Mouse (Mus musculus): ENCODE results near the gene Cenpb.
A peak's percentile ranks its signal among the peaks of the same experiment; 100 is the strongest.
"Not testable (repeated sequence)": the region's sequence is repeated elsewhere in the genome, so short reads cannot be mapped to it uniquely, and the experiment has no call there.

The Cenpb gene

DNA sequence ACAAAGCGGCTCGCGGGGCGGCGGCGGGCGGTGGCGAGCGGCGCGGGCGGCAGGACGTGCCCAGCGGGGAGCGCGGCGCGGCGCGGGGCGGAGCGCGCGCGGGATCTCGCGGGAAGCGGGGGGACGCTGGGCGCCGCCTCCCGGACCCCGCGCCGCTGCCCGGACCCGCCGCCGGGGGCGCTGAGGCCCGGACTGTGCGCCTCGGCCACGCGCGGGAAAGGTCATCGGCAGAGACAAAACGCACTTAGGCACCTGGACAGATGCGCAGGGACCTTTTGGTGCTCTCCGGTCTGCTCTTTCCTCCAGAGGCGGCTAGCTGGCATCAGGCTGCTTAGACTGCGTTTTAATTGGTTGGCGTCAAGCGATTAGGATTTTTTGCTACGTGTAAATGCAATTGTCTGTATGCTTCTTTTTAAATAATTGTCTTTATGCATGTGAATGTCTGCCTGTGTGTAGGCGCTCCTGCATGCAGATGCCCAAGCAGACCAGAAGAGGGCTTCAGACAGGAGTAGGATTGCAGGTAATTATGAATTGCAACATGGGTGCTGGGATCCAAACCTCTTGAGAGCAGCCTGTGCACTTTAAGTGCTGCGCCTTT lies at the start of gene Cenpb:
Gene Cenpb, minus strand, starts transcription at position 78 of the 598 bp plus-strand sequence.
- DNase-seq = peak; percentile 81

DNA sequence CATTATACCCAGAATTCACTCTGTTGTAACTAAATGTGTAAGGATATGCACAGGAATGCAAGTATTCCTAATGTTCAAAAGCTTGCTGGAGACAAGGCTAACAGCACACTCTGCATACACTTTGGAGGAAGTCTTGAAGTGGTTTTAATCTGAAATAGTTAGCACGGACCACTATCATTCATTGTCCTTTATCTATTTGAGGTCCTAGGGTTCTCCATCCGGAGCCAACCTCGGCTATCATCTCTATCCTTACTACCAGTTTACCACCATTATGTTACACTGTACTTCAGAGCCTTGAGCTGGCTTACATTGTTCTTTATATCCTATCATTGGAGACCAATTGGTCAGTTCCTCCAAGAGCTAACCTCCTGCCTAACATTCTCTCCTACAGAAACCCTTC lies 47.4 kb upstream of the Cenpb start:
- DNase-seq = no peak

DNA sequence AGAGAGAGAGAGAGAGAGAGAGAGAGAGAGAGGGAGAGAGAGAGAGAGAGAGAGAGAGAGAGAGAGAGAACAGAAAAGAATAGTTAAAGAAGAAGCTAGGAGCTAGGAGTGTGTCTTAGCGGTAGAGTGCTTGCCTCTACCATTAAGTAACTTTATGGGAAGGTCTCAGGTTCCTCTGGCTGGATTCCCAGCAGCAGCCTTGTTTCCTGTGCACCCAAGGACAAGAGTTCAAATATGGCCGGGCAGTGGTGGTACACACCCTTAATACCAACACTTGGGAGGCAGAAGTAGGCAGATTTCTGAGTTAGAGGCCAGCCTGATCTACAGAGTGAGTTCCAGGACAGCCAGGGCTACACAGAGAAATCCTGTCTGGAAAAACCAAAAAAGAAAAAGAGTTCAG lies 46.8 kb upstream of the Cenpb start:
- not testable (repeated sequence) for DNase-seq

DNA sequence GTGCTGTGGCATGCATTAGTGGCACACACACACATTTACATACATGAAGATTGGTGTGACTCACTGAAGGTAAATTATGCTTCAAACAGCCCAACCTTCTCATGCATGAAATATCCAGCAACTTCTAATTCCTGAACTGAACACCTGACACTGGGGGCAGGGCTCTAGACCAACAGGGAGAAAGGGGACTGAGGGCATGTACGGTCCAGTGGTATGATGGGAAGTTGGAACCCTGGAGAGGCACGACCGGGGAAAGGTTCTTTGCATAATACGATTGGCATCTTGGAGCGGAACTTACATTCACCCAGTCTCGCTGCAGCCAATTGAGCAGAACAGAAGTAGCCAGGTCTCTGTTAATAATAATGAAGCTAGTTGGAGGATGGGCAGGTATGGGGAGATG lies 45.3 kb upstream of the Cenpb start:
- DNase-seq = no peak

DNA sequence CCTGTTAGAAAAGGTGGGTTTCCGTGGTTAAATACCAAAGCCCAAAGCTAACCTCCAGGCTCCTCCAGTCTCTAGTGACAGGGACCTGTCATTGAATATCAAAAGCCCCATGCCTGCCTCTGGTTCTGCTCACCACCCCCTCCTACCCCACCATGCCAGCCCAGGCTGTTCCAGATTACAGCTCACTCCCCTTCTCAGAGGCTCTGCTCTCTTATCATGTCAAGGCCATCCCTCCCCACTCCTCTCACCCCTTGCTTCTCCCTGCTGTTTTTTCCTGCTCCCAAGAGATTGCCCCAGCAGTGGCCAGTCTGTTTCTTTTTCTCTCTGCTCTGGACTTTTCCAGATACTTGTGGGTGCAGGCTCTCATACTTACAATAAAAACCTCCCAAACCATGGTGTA lies 43.7 kb upstream of the Cenpb start:
- no peak for DNase-seq

DNA sequence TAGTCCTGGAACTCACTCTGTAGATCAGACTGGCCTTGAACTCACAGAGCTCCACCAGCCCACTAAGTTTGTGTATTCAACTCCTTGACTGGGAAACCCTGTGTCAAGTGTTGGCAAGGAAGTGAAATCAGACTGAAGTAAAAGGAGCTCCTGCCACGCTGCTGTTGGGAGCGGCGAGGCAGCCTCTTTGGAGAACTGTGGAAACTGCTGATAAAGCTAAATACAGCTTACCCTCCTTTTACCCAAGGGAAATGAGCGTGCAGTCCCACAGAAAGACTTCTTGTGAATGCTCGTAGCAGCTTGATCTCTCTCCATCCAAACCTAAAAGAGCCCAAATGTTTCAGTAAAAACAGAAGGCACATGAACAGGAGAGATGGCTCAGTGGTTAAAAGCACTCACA lies 42.7 kb upstream of the Cenpb start:
- DNase-seq = no peak

DNA sequence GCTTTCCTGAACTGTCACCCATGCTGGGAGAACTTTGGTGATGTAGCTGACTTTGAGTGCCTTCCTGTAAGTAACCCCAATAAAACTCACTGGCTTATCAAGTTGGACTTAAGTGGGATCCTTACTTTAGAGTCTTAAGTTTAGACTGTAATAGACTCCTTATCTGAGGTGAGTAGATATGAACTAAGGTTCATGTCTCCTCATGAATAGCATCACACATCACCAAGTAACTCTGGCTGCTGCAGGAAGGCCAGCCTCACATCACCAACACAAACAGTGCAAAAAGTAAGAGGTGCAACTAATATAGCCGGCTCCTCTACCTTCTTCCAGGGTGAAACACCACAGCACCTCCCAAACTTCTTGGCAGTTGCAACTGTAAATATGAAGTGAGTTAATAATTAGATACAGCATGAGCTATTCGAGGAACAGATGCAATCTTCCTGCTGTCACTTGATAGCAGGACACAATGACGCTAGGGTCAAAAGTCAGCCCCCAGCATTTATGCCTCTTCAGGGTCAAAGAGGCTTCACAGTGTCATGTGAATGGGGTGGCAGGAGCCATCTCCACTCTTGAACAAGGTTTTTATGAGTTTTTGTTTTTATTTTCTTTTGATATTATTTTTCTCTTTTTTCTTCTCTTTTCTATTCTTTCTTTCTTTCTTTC lies 42.1 kb upstream of the Cenpb start:
- no peak for DNase-seq

DNA sequence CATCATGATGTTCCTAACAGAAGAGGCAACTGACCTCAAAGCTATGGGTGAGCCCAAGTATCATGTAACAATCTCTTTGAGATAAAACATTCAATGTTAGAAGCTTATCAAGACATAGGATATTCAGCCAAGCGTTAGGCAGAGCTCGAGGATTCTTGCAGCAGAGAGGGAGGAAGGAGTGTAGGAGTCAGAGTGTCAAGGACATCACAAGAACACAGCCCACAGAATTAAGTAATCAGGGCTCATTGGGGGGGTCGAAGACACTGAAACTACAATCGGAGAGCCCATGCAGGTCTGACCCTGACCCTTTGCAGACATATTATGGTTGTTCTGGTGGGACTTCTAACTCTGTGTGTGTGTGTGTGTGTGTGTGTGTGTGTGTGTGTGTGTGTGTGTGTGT lies 40.2 kb upstream of the Cenpb start:
- no peak for DNase-seq

DNA sequence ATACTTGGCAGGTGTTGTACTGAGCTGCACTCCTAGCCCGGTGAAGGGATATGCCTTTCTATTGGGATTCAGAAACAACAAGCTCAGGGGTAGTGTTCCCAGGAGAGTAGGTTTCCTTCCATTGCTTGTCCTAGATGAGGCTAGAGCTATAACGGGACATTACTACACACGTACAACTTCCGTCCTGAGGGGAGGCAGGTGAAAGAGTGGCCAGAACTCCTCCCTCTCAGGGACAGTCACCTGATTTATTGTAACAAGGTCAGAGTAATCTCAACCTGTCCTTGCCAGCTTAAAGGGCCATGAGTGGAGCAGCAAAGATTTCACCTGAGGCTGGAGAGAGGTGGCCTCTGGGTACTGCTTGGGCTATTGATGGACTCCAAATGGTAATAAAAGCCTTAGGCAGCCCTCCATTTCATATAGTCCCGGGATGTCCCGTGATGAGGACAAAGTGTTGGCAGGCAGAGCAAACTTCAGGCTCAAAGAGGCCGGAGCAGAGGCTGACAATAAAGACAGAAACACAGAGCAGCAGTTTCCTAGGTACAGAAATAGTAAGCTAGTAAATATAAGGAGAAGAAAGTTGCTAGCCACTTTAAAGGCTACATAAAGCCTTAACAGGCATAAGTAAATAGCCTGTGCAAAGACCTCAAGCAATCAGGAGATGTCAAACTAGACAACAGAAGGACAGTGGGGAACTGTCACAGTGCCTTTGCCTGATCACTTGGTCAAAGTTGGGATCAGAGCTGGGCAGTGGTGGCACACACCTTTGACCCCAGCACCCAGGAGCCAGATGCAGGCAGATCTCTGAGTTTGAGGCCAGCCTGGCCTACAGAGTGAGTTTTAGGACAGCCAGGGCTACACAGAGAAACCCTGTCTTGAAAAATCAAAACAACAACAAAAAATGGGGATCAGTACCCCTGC lies 36.3 kb upstream of the Cenpb start:
- no peak for DNase-seq

DNA sequence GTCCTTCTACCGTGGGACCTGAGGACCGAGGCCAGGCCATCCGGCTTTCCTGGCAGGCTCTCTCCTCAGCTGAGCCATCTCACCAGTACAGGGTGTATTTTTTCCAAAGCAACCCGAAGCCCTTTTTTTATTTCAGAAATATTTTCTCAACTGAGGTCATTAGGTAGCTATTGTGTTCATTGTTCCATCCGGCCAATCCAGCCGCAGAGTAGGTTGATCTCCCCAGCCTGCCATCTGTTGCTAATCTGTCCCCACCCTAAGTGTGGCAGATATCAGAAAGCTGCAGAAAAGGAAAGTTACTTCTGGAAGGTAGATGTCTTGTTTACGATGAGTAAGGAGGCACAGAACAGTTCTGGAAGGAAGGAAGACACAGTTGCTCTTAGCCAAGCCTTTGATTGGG lies 33.9 kb upstream of the Cenpb start:
- no peak for DNase-seq

DNA sequence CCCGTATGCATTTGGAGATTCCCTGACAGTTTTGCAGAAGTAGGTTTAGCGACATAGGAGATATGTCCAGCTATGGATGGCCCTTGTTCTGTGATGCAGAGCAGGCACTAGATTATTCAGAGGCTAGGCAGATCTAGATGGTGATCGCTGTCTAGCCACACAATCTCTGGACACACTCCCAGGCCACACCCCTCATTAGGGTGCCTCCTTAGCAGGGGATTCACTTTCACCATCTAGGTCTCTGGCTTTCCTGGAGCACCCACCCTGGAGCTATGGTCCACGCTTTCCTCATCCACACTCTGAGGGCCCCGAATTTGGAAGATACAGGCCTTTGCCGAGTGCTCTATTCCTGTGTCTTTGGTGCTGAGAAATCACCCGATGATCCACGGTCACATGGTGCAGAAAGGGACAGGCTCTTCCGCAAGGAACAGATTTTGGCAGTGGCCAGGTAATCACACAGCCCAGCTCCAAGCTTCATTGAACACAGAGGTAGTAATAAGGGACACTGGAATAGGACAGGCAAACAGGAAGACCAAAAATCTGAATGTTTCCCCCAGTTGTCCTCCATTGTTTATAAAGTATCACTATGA lies 31.3 kb upstream of the Cenpb start:
- DNase-seq = no peak

DNA sequence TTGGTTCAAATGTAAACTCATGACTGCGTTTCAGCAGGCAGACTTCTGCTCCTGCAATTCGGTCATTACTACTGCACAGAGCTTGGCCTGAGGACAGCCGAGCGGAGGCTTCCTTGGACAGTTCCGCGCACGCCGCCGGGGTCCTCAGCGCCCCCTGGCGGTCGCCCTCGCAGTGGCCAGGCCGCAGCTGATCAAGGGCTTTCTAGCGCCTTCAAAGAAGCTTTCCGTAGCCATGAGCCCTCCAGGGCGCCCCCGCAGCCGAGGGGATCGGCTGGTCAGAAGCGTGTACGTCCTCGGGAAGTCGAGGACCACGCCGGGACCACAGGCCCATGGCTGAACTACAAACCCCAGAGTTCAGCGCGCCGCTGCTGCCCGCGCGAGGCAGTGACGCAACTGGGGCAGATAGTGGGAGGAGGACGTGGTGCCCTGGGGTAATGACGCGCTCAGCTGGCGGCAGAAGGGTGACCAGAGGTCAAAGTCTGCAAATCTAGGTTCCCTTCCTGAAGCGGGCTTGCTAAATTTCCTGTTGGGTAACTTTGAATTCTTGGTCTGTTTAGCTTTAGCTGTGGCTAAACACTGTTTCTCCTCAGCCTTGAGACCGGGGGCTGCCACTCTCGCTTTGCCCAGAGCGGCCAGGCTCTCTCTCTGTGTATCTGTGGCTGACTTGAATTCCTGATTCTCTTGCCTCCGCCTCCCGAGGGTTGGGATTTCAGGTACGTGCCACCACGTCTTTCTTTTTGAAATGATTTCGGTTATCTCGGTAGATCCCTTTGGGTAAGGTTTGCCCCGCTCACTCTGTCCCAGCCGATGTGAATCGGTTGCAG lies 30.3 kb upstream of the Cenpb start:
- peak; percentile 94 for DNase-seq

DNA sequence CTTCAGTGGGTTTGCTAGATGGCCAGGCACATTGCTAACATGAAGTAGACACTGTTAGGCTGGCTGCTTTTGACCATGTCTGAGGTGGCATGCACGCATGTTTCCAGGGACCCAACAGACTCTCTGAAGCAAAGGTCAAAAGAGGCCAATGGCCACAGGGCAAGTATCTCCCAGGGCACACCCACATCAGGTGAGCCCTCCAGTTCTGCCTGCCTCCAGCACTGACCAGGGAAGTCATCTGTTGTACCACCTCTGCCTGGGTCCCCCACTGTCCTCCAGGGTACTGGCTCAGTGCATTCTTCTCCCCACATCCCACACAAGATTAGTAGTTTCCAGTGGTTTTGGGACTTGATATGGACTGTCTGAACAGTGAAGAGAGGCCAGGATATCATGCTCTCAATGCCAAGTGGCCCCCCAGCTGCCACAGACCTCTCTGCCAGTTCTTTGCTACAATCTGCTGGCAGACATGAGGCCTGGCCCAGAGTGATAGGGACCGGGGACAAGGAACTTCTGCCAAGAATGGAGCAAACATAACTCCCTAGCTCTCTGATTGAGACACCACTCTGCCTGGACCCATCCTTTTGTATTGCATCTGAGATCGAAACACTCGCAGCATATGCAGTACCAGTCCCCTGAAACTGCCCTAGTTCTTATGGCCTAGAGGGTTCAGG lies 29.4 kb upstream of the Cenpb start:
- DNase-seq = no peak

DNA sequence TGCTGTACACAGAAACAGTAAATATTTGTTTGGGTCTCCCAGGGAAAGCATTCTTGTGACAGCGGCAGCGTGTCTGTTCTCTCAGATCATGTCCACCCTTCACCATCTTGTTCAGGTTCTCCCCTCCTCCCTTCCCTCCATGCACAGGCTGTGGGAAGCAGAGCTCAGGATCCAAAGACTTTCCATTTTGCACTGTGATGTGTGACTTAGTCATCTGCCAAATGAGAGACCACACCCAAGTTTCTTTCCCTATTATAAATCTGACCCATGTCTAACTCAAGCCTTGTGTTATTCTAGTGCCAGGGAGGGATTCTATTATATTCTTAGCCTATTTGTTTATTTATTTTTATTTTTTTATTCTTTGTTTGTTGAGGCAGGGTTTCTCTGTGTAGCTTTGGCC lies 28.5 kb upstream of the Cenpb start:
- no peak for DNase-seq

DNA sequence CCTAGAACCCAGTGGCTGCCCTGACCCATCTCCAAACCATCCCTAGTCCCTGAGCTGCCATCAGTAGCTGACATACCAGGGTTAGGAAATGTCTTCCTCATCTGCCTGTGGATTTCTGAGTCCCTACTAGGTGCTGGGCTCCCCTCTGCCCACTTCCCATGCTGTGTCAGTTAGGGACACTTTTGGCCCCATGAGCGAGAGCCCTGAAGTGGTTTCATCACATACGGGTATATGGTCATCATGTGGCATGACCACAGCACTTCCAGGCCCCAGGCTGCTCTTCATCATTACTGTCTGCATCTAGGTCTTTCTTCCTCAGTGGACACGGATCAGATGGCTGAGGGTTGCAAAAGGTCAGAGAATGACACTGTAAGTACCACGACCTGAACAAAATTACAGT lies 26.9 kb upstream of the Cenpb start, which contains the start of gene Ap5s1:
Gene Ap5s1, plus strand, starts transcription at position 301 of the 400 bp plus-strand sequence.
- no peak for DNase-seq

DNA sequence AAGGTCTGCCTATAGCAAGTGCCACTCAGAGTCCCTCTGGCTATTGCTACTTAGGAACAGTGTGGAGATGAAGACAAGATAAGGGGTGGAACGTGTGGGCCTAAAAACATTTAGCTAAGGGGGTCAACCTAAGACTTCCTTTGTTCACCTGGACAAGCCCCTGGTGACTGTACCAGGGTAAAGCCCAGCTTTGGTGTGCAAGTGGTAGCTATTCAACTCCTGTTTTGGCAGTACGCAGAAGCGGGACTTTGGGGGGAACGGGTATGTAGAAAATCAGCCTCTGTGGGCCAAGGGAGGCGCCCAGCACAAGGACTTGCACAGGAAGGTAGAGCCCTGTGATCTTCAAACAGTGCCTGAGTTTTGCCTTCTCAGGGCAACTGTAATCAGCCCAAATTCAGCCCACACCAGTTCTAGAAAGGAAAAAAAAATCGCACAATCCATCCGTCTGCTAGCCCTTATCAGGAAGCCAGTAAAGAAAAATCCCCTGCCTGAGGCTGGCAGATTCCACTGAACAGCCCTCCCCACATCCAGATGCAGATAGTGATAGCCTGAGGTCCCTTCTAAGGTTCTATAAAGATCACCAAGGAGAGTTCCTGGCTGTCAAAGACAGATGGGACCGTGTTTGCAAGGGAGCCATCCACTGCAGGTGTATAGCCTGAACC lies 25.8 kb upstream of the Cenpb start:
- no peak for DNase-seq

DNA sequence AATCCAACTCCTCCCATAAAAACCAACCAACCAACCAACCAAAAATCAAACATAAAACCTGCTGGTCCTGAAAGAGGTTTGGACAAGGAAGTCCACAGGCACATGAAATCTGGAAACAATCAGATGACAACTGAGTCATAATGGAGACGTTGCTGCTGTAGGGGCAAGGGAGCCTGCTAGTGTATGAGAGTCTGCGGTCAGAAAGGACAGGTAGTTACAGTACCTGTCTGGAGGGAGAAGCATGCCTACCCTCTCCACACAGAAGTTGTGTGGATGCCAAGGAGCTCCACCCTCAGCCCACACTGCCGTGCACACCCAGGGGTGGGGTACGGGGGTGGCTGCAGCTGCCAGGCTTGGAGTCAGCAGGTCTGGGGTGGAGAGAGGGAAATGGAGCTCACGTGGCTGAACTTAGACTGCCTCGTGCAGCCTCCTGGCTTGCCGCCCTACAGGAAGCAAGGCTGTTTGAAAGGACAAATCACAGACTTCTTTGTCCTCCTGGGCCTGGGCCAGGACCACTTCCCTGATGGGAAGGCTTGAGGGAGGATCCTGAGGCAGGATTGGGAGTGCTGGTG lies 24.6 kb upstream of the Cenpb start:
- peak; percentile 28 for DNase-seq

DNA sequence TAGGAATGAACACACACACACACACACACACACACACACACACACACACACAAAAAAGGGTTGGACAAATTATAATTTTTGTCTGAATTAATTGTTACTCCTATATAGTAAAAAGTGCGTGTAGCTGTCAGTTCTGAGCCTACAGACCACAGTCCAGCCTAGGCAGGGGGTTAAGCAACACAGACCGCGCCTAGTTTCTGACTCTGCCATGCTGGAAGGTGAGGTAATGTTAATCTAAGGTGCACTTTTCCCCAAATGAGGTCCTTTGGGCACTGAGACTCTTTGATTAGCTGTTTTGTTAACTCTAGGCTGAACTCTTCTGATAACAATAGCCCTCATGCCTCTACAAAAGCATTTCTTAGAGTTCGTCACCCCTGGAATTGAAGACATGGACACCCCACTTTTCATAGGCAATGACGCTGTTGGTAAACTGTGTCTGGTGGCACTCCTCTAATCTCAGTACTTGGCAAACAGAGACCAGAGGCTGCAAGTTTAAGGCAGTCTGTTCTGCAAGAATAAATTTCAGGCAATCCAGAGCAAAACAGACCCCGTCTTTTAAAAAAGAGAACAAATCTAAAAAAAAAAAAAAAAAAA lies 24.0 kb upstream of the Cenpb start:
- no peak for DNase-seq

DNA sequence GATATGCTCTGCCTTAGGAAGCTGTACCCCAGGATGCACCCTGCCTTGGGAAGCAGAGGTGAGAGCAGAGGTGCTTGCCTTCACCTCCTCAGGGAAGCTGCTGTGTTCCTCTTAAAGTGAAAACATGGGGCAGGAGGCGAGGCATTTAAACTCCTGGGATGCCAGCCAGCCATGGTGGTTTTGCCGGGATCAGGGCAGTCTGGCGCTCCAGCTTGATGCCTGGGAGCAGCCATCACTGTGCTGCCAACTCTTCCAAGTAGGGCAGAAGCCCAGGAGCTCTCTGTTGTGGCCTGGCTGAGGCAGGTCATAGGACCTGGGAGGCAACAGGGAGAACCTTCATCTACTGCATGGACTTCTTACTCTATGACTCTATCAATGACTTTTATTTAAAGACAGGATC lies 21.4 kb upstream of the Cenpb start:
- no peak for DNase-seq

DNA sequence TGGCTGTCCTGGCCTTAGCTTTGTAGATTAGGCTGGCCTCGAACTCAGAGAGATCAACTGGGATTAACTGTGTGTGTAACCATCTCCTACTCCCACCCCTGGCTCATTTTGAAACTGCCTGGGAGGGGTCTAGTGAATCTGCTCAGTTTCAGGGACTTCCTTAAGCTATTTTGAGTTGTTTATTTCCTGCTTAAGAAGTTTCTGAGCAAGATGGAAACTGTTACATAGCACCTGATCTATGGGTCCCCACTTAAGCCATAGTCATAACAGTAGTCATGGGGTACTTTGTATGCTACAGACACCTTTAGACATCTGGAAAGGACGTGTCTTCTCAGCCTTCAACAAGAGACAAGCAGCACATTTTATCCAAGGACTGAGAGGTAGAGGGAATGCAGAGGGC lies 20.8 kb upstream of the Cenpb start:
- no peak for DNase-seq
